Comparison of ENCODE assay signal across 1 mouse cellular context in the genomic region with DNA sequence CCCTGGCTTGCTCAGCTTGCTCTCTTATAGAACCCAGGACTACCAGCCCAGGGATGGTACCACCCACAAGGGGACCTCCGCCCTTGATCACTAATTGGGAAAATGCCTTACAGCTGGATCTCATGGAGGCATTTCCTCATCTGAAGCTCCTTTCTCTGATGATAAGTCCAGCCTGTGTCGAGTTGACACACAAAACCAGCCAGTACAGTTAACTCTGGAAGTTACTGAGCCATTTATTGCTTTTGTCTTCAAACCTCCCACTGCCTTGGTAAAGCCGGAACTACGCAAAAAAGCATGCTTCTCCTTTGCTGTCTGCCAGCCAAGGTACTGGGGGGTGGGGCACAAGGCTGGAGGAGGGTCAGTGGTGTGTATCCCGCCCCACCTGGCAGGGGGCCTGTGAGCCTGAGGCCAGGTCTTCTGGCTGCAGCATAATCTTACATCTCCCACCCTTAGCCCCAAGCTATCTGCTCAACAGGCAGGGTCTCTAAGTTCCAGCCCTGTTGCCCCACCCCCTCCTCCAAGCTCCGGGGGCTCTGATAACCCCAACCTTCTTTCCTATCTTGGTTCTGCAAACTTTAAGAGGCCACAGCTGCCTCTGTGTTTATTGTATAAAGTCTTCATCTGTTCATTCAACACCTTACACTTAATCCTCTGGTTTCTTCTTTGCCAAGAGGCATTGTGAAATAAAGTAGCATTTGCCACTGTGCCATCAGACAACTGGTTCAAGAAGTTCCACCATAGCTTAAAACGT.
A peak's percentile ranks its signal among the peaks of the same experiment; 100 is the strongest.
TF ChIP-seq lines count a peak whose summit lies in the region.

No protein-coding gene starts in this region.

TF ChIP-seq in MEL, 35 proteins besides CTCF, POLR2A, EP300 and RAD21 (continued from another document):
- TF ChIP-seq ZMIZ1 (IDR thresholded peaks at IDR 0.05; ENCODE audit: low read depth, low read length) (peak; percentile 88), GATA1 (IDR thresholded peaks at IDR 0.05; ENCODE audit: low read depth, low read length) (peak; percentile 99), E2F4 (IDR thresholded peaks at IDR 0.05; ENCODE audit: borderline replicate concordance, low read depth, low read length) (no peak), ZC3H11A (IDR thresholded peaks at IDR 0.05; ENCODE audit: low read depth, low read length) (no peak), CHD2 (IDR thresholded peaks at IDR 0.05; ENCODE audit: low read length) (peak; percentile 84), MXI1 (IDR thresholded peaks at IDR 0.05; ENCODE audit: low read depth, low read length) (peak; percentile 93), ELF1 (IDR thresholded peaks at IDR 0.05; ENCODE audit: low read depth, low read length) (peak; percentile 76), BHLHE40 (IDR thresholded peaks at IDR 0.05; ENCODE audit: borderline replicate concordance, low read depth, low read length) (peak; percentile 83), POLR2AphosphoS2 (IDR thresholded peaks at IDR 0.05; ENCODE audit: low read length) (peak; percentile 61), ZNF384 (IDR thresholded peaks at IDR 0.05; ENCODE audit: low read depth, low read length) (peak; percentile 54; the same call in 1 of the 2 replicates), HCFC1 (IDR thresholded peaks at IDR 0.05; ENCODE audit: low read depth, low read length) (peak; percentile 74), SMC3 (IDR thresholded peaks at IDR 0.05; ENCODE audit: low read depth, low read length) (no peak; the same call in none of the 2 replicates), MAX (IDR thresholded peaks at IDR 0.05; ENCODE audit: low read length) (peak; percentile 93), TAL1 (IDR thresholded peaks at IDR 0.05; ENCODE audit: low read length) (peak; percentile 97), TCF12 (IDR thresholded peaks at IDR 0.05; ENCODE audit: low read depth, low read length) (peak; percentile 100), JUND (IDR thresholded peaks at IDR 0.05; ENCODE audit: low read depth, low read length) (no peak; the same call in 1 of the 2 replicates), RCOR1 (IDR thresholded peaks at IDR 0.05; ENCODE audit: low read depth, low read length) (peak; percentile 96), NRF1 (IDR thresholded peaks at IDR 0.05; ENCODE audit: insufficient read depth, low read depth, low read length, poor library complexity, severe bottlenecking) (0 out of 2 replicates have a peak, but pooled peaks have one; percentile 7), NELFE (IDR thresholded peaks at IDR 0.05; ENCODE audit: low read depth, low read length) (peak; percentile 49; the same call in 1 of the 2 replicates), POLR2AphosphoS5 (IDR thresholded peaks at IDR 0.05; ENCODE audit: borderline replicate concordance, low read depth, low read length) (no peak), CHD1 (IDR thresholded peaks at IDR 0.05; ENCODE audit: low read depth, low read length) (peak; percentile 87; the same call in 1 of the 2 replicates), GABPA (IDR thresholded peaks at IDR 0.05; ENCODE audit: low read depth, low read length) (no peak), ZKSCAN1 (IDR thresholded peaks at IDR 0.05; ENCODE audit: low read depth, low read length) (0 out of 2 replicates have a peak, but pooled peaks have one; percentile 52), USF1 (IDR thresholded peaks at IDR 0.05; ENCODE audit: low read depth, low read length) (peak; percentile 19; the same call in 1 of the 2 replicates), MAZ (IDR thresholded peaks at IDR 0.05; ENCODE audit: low read depth, low read length) (peak; percentile 99), KAT2A (conservative IDR thresholded peaks at IDR 0.05; ENCODE audit: low read depth, low read length) (peak; percentile 59; the same call in 1 of the 2 replicates), MYB (IDR thresholded peaks at IDR 0.05; ENCODE audit: low read depth, low read length) (peak; percentile 88), USF2 (IDR thresholded peaks at IDR 0.05; ENCODE audit: borderline replicate concordance in 1 of 2, insufficient read depth in 1 of 2, low read depth in 1 of 2, low read length in 2 of 2) (no peak), ETS1 (IDR thresholded peaks at IDR 0.05; ENCODE audit: low read depth, low read length) (peak; percentile 98), MEF2A (IDR thresholded peaks at IDR 0.05; ENCODE audit: extremely low read depth, insufficient replicate concordance, low read depth, low read length, poor library complexity, severe bottlenecking) (0 out of 2 replicates have a peak, but pooled peaks have one; percentile 75), UBTF (IDR thresholded peaks at IDR 0.05; ENCODE audit: borderline replicate concordance, insufficient read depth, low read depth, low read length) (peak; percentile 32; the same call in 1 of the 2 replicates), MYC (IDR thresholded peaks at IDR 0.05; ENCODE audit: low read depth, low read length) (peak; percentile 85), MAFK (IDR thresholded peaks at IDR 0.05; ENCODE audit: borderline replicate concordance, low read depth, low read length) (peak; percentile 84), SIN3A (IDR thresholded peaks at IDR 0.05; ENCODE audit: low read length) (peak; percentile 98)
